Mouse (Mus musculus): ENCODE measurements around the gene Fam118b.

DNA sequence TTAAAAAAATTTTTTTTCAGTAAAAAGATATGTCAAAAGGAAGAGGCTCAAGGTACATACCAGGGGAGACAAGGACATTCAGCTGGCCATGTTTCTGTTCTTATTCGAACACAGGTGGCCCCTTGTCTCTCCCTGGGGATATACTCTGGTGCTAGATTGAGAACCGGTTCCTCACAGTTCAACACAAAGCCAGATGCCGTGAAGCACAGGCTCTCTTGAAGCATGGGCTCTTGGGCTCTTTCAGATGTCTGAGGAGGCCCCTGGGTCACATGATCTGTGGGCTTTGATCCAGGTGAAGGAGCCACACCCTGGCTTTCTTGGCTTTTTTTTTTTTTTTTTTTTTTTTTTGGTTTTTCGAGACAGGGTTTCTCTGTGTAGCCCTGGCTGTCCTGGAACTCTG, 81.2 kb downstream of the Fam118b start:
- TF ChIP-seq CTCF (IDR thresholded peaks at IDR 0.05; ENCODE audit: borderline replicate concordance, insufficient read depth, low read length) (no peak), POLR2A (IDR thresholded peaks at IDR 0.05; ENCODE audit: low read depth, low read length) (no peak)

Measured in embryonic fibroblast, embryonic 13.5 days (primary cell).